Mouse (Mus musculus) neural tube, embryonic 15.5 days (tissue): ENCODE measurements around the gene Cfap44. TPM values are rescaled to one million over a fixed set of nuclear protein-coding genes. Genes with fewer than 3 reads are reported as not detected.

Experiments used
- ATAC-seq: fragments of 200-750 bp; cut with Nextera tagmentation; 2 replicates; pipeline ENCODE4 v1.8.0; 2017; ENCODE audit warnings: mild to moderate bottlenecking, moderate TSS enrichment, moderate library complexity; ENCODE audit not compliant: low FRiP score
- H3K27ac ChIP-seq: fragments of 300-500 bp; sonication (generic); replicated peaks from 2 replicates; pipeline ENCODE4 v1.5.1; 2015; ENCODE audit warnings: mild to moderate bottlenecking, inconsistent platforms
- H3K27me3 ChIP-seq: fragments of 300-500 bp; sonication (generic); replicated peaks from 2 replicates; pipeline ENCODE4 v1.6.1; 2015; ENCODE audit warnings: inconsistent platforms
- H3K36me3 ChIP-seq: fragments of 300-500 bp; sonication (generic); 2 replicates; pipeline ENCODE4 v1.6.1; 2015; ENCODE audit warnings: inconsistent platforms
- H3K4me1 ChIP-seq: fragments of 300-500 bp; sonication (generic); 2 replicates; pipeline ENCODE4 v1.6.1; 2015; ENCODE audit warnings: inconsistent platforms
- H3K4me2 ChIP-seq: fragments of 300-500 bp; sonication (generic); 2 replicates; pipeline ENCODE4 v1.6.1; 2015; ENCODE audit warnings: inconsistent platforms, mild to moderate bottlenecking, moderate library complexity
- H3K4me3 ChIP-seq: fragments of 300-500 bp; sonication (generic); replicated peaks from 2 replicates; pipeline ENCODE4 v1.5.1; 2015; ENCODE audit warnings: mild to moderate bottlenecking, inconsistent platforms
- H3K9ac ChIP-seq: fragments of 300-500 bp; sonication (generic); replicated peaks from 2 replicates; pipeline ENCODE4 v1.6.1; 2015; ENCODE audit warnings: mild to moderate bottlenecking, inconsistent platforms
- H3K9me3 ChIP-seq: fragments of 300-500 bp; sonication (generic); replicated peaks from 2 replicates; pipeline ENCODE4 v1.6.1; 2016; ENCODE audit warnings: inconsistent platforms
- WGBS: fragments of 180-500 bp; shearing (Covaris S2); methylation state at CpG from one replicate; pipeline ENCODE4 v1.1.7; 2015; ENCODE audit warnings: mixed read lengths; 5-methylcytosine and 5-hydroxymethylcytosine counted together
- polyA plus RNA-seq: library from polyadenylated mRNA; unstranded; fragments of >200 nt; fragmentation: Nextera tagmentation; extraction: Ambion mirVana; gene quantifications from 2 replicates; pipeline ENCODE4 v1.2.1, GENCODE M21; 2015

Gene Cfap44
- polyA plus RNA-seq, 1 experiment from 2014 or later, result 3.0 TPM

DNA sequence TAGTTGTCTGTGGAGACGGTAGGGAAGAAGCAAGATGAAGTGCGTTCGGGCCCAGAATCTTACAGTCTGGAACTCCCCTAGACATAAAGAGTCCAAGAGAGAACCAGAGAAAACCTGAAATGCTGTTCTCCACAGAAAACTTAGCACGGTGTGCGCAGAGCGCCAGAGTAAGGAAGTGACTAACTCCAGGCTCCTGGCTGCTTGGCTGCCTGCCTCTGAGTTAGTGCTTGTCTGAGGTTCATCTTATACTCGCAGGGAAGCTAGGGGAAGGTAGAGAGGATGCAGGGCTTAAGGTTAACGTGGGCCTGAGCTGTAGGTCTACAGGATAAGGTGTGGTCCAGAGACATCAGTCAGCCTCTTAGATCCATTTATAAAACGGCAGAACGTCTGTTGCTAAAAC is 107.2 kb downstream of the Cfap44 start:
- H3K9ac ChIP-seq, result no peak overlapping the region
- H3K27me3 ChIP-seq, result no peaks in the 10 kb centered on the region
- H3K4me2 ChIP-seq, result no peak overlapping the region
- H3K27ac ChIP-seq, result no peak overlapping the region
- 94% methylated on average over 10 of the region's 10 CpGs for WGBS
- H3K9me3 ChIP-seq, result peaks cover 5% of the 10 kb centered on the region; the same call in 1 of the 2 replicates
- no peak for ATAC-seq
- H3K4me3 ChIP-seq, result no peak overlapping the region
- H3K4me1 ChIP-seq, result peaks cover 19% of the 10 kb centered on the region
- H3K36me3 ChIP-seq, result peaks cover 10% of the 10 kb centered on the region

DNA sequence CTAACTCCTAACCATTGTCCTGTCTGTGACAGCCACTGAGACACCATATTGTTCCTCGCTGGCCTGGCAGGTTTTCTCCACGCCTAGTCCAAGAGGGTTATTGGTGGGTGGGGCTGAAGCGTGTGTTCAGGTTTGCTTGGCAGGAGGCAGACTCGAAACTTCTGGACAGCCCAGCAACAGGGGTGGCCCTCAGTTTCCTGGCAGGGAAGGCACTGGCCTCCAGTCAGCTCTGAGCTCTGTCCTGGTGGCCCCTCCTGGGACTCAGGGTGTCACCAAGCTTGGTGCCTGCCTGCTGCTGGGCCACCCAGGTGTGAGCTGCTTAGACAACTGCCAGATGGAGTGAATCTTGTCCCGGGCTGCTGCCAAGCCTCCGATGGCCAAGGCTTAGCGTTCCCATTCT is 107.7 kb downstream of the Cfap44 start:
- peaks cover 10% of the 10 kb centered on the region for H3K36me3 ChIP-seq
- H3K9me3 ChIP-seq, result peaks cover 5% of the 10 kb centered on the region; the same call in 1 of the 2 replicates
- no peaks in the 10 kb centered on the region for H3K27me3 ChIP-seq
- peaks cover 16% of the 10 kb centered on the region for H3K4me1 ChIP-seq
- no peak overlapping the region for H3K9ac ChIP-seq
- WGBS, result 80% methylated on average over 7 of the region's 7 CpGs
- H3K4me3 ChIP-seq, result no peak overlapping the region
- no peak overlapping the region for H3K27ac ChIP-seq
- ATAC-seq, result no peak
- H3K4me2 ChIP-seq, result no peak overlapping the region

DNA sequence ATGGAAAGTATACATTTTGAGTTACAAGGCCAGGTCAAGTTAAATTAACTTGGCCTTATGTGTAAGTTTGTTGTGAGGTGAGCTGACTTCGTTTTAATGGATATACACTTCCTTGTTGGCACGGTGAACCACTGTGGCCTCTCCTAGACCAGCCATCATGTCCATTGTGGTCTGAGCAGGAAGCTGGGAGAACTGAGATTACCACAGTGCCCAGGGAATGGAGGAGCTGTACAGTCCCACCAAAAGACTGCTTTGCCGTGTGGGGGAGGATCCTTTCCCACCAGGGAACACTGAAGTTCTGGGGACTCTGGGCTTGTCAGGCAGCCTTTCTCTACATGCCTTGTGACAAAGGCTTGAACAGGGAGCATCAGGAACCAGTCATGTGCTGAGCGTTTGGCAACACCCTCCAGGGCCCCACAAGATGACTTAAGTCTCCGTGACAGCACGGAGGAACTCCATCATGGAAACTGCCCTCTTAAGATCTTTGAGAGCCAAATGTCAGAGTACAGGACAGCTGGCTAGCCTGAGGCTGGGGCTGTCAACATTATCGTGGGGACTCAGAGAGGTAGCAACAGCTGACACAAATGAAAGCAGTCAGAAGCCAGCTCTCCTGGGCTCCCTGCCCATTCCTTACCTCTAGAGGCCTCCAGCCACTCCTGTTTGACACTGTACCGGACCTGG is 108.4 kb downstream of the Cfap44 start:
- no peak overlapping the region for H3K9ac ChIP-seq
- 58% methylated on average over 8 of the region's 8 CpGs for WGBS
- H3K36me3 ChIP-seq, result peaks cover 10% of the 10 kb centered on the region
- peaks cover 12% of the 10 kb centered on the region; the same call in 1 of the 2 replicates for H3K4me1 ChIP-seq
- H3K4me3 ChIP-seq, result no peak overlapping the region
- no peaks in the 10 kb centered on the region for H3K27me3 ChIP-seq
- peaks cover 5% of the 10 kb centered on the region; the same call in 1 of the 2 replicates for H3K9me3 ChIP-seq
- no peak; the same call in 1 of the 2 replicates for ATAC-seq
- no peak overlapping the region for H3K4me2 ChIP-seq
- 0 out of 2 replicates have a peak overlapping the region, but pooled peaks have one; percentile 3 for H3K27ac ChIP-seq

DNA sequence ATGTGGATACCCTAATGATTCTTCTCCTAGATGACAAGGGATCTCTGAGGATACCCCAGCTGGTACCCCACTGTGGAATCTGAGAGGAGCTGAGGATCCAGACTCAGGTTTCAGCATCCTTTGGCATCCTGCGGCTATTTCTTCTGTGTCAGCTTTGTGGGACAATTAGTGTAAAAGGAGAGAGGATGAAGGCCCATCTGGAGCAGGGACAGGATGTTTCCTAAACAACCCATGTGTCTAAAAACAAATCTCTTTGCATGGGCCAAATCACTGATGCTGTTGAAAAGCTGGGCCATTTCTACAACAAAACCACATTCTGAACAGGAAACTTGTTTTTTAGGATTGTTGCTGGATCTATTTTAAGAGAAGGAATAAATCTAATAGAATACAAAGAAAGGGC is 110.6 kb downstream of the Cfap44 start:
- 81% methylated on average over 1 of the region's 1 CpGs for WGBS
- Histone ChIP-seq H3K27ac (no peak overlapping the region), H3K4me1 (peaks cover 10% of the 10 kb centered on the region; the same call in 1 of the 2 replicates), H3K4me3 (no peak overlapping the region), H3K27me3 (no peaks in the 10 kb centered on the region), H3K9ac (no peak overlapping the region), H3K4me2 (no peak overlapping the region), H3K9me3 (peaks cover 5% of the 10 kb centered on the region; the same call in 1 of the 2 replicates), H3K36me3 (no peaks in the 10 kb centered on the region)
- no peak for ATAC-seq

DNA sequence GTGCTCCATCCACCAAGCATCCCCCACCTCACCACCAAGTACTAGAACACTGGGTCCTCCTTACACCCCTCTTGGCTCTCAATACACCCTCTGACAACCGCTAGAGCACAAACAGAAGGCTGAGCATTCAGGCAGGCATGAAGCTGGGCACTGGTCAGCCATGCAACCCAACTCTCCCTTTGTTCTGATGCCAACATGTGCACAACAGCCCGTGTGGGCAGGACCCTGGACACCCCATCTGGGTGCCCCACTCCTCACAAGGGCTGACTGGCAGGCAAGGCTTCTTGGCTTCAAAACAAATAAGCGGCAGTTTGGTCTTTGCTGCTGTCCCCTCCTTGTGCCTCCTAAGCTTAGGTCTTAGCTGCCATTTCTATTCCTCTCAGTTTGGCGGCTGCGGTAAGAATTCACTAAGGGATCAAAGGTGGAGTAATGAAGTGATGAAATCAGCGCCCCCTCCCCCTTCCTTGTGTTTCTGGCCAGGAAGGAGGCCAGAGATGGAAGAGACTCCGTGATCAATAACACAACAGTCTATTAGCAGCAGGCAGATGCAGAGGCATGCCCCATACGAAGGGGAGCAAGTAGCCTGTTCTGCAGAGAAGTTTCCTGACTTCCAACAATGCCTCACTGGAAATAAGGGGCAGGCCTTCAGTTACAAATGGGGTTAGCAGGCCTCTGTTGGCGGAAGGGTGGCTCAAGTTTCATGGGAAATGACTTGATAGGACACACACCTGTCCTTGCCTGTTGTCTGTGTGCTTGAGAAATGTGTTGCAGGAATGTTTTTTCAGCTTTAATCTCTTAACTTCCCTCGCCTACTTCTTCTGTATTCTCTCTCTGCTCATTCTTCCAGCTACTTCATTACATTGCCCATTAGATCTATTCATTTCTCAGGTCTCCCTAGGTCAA is 112.7 kb downstream of the Cfap44 start:
- Histone ChIP-seq H3K9ac (no peak overlapping the region), H3K4me3 (no peak overlapping the region), H3K9me3 (peaks cover 5% of the 10 kb centered on the region; the same call in 1 of the 2 replicates), H3K36me3 (no peaks in the 10 kb centered on the region), H3K27ac (no peak overlapping the region; the same call in 1 of the 2 replicates), H3K4me2 (no peak overlapping the region), H3K27me3 (no peaks in the 10 kb centered on the region), H3K4me1 (peaks cover 10% of the 10 kb centered on the region; the same call in 1 of the 2 replicates)
- WGBS, result 71% methylated on average over 10 of the region's 10 CpGs
- ATAC-seq, result peak; percentile 68

DNA sequence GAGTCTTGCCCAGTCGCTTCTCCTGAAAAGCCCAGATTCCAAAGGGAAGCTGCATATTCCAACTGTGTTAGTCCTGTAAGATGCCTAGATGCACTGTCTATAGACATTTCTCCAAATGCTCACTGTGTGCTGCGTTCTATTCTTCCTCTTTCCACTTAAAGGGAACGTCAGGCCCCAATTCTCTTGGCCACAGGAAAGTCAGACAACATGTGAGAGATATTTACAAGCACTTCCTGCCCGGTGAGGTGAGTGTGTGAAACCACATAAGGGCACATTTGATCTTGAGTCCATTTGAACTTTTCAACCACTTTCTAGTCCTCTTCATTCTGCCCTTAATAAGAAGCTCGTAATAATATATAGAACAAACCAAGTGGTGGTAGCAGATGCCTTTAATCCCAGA is 113.4 kb downstream of the Cfap44 start:
- Histone ChIP-seq H3K4me2 (no peak overlapping the region), H3K4me3 (no peak overlapping the region), H3K9ac (no peak overlapping the region), H3K27me3 (no peaks in the 10 kb centered on the region), H3K9me3 (peaks cover 5% of the 10 kb centered on the region; the same call in 1 of the 2 replicates), H3K36me3 (no peaks in the 10 kb centered on the region), H3K4me1 (peaks cover 8% of the 10 kb centered on the region; the same call in 1 of the 2 replicates), H3K27ac (no peak overlapping the region)
- ATAC-seq, result no peak
- 87% methylated on average over 5 of the region's 5 CpGs for WGBS

DNA sequence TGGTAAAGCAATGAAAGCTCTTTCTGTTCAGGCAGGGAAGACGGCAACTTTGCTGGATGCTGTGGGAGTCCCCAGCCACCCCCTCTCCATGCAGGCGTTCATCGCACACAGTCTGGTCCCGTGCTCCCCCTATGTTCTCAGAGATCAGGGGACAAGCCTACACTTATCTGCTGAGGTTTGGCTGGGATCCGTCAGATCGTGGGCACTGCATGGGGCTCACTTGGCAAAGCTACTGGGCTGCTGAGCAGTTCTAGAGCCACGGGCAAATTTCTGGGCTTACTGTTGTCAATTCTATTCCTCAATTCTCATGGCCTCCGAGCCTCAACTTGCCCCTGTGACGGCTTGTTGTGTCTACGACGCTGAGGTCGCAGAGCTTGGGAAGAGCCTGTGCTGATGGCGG is 114.2 kb downstream of the Cfap44 start:
- 85% methylated on average over 13 of the region's 13 CpGs for WGBS
- H3K9me3 ChIP-seq, result peaks cover 5% of the 10 kb centered on the region; the same call in 1 of the 2 replicates
- peaks cover 4% of the 10 kb centered on the region; the same call in 1 of the 2 replicates for H3K4me1 ChIP-seq
- no peak overlapping the region for H3K9ac ChIP-seq
- no peak overlapping the region for H3K4me3 ChIP-seq
- no peaks in the 10 kb centered on the region for H3K36me3 ChIP-seq
- H3K27me3 ChIP-seq, result no peaks in the 10 kb centered on the region
- ATAC-seq, result no peak
- H3K27ac ChIP-seq, result no peak overlapping the region
- H3K4me2 ChIP-seq, result no peak overlapping the region

DNA sequence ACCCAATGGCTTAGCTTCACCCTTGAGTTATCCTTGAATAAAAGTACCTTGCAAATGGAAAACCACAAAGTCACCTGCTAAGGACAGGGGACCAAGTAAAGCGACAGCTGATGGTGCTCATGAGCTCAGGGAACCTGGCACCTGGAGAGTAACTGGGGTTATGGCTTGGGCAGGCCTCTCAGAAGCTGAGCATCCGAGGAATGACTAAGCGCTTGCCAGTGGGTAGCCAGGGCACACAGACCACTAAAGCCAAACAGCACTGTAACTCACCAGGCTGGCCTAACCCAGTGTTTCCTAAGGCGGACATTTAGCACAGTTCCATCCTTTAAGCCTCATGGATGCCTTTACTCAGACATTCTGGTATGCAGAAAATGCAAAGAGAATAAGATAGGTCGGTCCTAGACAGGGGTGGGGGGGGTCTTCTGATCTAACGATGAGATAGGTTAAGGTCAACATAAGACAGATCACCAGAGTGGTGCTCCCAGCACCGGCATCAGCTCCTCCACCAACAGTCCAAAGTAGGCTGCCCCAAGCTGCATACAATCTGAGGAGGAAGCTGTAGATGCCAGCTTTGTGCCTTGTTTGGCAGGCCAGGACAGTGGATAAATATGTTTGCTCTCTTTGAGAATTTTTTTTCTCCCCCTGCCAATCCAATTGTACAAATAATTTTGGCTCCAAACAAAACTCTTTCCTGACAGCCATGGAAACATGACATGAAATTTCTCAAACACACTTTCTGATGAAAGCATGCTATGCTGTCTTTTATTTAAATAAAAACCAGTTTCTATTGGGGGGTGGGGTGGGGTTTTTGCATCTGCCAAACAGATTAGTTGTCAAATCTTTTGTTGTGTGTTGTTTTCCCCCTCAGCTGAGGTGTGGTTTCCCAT is 115.1 kb downstream of the Cfap44 start:
- Histone ChIP-seq H3K9ac (no peak overlapping the region), H3K4me1 (peaks cover 4% of the 10 kb centered on the region; the same call in 1 of the 2 replicates), H3K36me3 (no peaks in the 10 kb centered on the region), H3K9me3 (peaks cover under 1% of the 10 kb centered on the region; the same call in 1 of the 2 replicates), H3K4me2 (no peak overlapping the region), H3K4me3 (no peak overlapping the region), H3K27ac (no peak overlapping the region), H3K27me3 (no peaks in the 10 kb centered on the region)
- no peak for ATAC-seq
- 88% methylated on average over 7 of the region's 7 CpGs for WGBS

DNA sequence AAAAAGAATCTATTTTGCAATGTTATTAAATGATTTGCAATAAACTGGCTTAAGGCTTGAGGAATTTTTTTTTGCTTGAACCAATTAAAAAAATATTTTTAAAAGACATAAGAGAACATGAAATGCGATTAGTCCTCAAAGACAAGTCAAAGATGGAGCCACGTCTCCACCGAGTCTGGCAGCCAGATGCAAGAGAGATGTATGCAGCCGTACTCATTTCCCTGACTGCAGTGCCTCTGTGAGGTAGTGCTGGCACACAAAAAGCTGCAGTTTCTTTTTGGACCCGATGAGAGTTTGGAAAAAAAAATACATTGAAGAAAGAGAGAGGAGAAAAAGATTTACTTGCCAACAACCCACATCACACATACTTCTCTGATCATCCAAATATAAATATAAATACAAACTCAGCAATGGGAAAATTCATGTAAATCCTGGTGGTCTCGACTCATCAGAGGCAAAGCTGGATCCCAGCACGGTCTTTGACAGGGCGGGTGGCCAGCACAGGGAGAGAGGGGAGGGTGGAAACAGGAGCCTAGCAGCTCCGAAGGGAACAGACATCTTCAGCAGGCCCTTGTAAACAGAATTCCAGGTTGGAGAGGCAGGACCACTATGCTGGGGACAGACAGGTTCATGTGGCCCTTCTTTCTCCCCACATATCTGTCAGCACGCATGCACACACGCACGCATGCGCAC is 116.1 kb downstream of the Cfap44 start:
- Histone ChIP-seq H3K4me3 (no peak overlapping the region), H3K9me3 (no peaks in the 10 kb centered on the region), H3K27ac (peak overlapping the region; percentile 58), H3K4me2 (no peak overlapping the region), H3K36me3 (no peaks in the 10 kb centered on the region), H3K27me3 (no peaks in the 10 kb centered on the region), H3K4me1 (peaks cover 4% of the 10 kb centered on the region; the same call in 1 of the 2 replicates), H3K9ac (no peak overlapping the region)
- ATAC-seq, result no peak
- 76% methylated on average over 13 of the region's 13 CpGs for WGBS

DNA sequence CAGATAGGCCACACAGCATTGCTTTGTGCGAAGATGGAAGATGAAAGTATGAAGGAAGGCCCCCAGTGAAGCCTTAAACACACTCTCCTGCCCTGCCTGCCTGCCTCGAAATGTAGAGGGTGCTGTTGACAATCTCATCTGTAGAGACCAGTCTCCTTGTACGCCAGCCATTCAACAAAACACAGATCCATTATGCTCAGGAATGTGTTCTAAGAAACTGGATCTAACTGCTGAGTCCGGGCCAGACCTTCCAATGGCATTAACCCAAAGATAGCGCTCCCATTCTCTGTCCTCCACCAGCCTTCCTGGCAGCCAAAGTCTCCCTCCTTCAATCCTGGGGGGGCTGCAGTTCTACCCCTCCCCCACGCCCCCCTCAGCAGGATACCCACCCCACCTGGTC is 121.9 kb downstream of the Cfap44 start:
- Histone ChIP-seq H3K27me3 (no peaks in the 10 kb centered on the region), H3K4me2 (no peak overlapping the region), H3K4me1 (no peaks in the 10 kb centered on the region), H3K9ac (no peak overlapping the region), H3K27ac (0 out of 2 replicates have a peak overlapping the region, but pooled peaks have one; percentile 18), H3K36me3 (no peaks in the 10 kb centered on the region), H3K4me3 (no peak overlapping the region), H3K9me3 (no peaks in the 10 kb centered on the region)
- no peak for ATAC-seq
- WGBS, result 74% methylated on average over 6 of the region's 6 CpGs
